Mouse (Mus musculus) frontal cortex, adult (tissue): Measurements from ENCODE around the gene Olfr681.
"Not testable (repeated sequence)": the region's sequence is repeated elsewhere in the genome, so short reads cannot be mapped to it uniquely, and the experiment has no call there.

Experiments used
- ATAC-seq: cut with Nextera tagmentation; 2 replicates; pipeline ENCODE4 v1.9.2; 2017; ENCODE audit warnings: mild to moderate bottlenecking, moderate library complexity, mixed read lengths; ENCODE audit not compliant: low TSS enrichment

Gene Olfr681

DNA sequence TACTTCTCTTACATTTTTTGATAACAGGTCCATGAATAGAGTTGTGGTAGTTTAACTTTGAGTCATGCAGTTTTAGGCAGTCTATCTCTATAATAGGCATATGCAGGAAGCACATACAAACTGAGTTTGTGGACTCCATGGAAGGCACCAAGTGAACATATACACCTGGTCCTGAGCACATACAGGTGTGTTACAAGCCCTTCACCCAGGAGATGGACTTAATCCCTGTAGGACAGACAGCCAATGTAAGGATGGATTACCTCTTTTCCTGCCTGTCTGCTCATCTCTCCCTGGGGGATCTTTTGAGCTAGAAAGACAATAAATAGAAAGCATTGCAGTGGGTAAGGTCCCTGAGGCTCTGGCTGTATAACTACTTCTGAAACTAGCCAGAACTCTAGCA is at the start of gene Olfr681:
TSS of gene Olfr681 (plus strand) at position 301 of the 400 bp plus-strand sequence.
- no peak for ATAC-seq

DNA sequence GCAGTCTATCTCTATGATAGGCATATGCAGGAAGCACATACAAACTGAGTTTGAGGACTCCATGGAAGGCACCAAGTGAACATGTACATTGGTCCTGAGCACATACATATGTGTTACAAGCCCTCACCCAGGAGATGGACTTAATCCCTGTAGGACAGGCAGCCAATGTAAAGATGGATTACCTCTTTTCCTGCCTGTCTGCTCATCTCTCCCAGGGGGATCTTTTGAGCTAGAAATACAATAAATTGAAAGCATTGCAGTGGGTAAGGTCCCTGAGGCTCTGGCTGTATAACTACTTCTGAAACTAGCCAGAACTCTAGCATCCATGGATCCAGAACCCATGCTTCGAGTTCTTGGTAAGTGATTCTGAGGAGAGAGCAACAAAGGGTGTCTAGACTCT is 35.7 kb upstream of the Olfr681 start, which contains the start of gene Olfr679:
TSS of gene Olfr679 (plus strand) at position 301 of the 400 bp plus-strand sequence.
- no peak for ATAC-seq

DNA sequence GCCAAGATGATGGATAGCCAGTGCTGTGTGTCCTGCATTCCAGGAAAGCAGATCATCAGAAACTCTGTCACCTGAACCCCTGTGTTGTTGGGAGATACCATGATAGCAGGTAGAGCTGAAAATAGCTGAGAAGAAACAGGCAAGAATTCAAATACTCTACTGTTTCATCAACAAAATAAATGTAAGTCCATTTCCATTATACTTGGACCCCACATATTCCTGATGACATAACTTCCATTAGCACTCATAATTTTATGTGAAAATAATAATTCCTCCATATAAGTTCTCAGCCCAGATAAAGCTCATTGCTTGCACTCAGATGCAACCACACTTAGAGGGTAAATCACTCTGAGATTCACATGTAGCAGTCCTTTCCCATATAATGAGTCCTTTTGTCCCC is 23.9 kb upstream of the Olfr681 start, which contains the start of gene Olfr680-ps1:
TSS of gene Olfr680-ps1 (minus strand) at position 101 of the 400 bp plus-strand sequence.
- not testable (repeated sequence) for ATAC-seq

DNA sequence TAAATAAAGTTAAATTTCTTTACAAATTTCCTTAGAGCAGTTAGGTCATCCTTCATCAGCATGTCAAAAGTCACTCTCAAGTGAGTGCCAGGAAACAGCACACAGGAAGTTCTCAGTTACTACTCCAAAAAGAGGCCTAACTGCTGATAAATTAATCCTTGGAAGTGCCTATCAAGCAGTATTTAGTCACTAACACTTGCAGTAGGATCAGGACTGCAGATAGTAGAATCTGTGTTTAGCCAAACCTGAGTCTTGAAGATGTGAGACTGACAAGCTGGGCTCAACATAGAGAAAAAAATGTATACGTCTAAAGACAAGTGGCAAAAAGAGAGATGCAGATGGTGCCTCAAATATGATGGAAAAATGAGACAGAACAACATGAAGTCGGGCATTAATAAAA is 24.6 kb downstream of the Olfr681 start:
- ATAC-seq: no peak

DNA sequence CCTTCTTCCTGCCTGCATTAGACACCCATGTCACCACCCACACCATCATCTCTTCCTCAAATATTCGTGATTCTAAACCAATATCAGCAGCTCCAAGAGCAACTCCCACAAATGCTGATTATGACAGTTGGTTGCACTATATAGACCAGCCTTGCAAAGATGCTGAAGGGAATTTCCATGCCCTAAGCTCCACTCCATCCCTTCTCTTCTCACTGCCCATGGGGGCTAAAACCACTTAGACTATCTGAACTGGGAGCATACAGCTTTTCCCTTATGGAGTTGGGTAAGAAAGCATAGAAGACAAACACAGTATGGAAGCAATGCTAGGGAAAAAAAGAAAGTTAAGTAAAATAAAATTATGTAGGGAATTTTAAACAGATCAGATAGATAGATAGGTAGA is 30.3 kb downstream of the Olfr681 start, which contains the start of gene Olfr683:
TSS of gene Olfr683 (minus strand) at position 101 of the 400 bp plus-strand sequence.
- no peak for ATAC-seq

DNA sequence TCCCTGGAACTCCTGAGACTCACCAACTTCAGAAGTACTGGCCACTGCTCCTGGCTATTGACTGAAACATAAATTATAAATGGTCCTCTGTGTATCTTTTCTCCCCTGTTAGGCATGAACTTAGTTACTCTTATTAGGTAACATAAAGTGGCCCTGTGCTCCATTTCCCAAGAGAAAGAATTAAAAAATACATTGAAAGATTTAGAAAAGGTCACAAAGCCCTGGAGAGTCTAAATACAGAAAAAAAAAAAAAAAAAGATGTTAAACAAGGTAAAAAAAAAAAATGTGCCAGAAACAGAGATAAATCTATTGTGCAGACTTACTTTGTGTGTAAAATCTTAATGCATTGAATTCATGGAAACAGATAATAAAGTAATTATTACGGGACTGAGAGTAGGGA is 46.9 kb downstream of the Olfr681 start, which contains the start of gene Olfr684:
TSS of gene Olfr684 (minus strand) at position 101 of the 400 bp plus-strand sequence.
- ATAC-seq: no peak

DNA sequence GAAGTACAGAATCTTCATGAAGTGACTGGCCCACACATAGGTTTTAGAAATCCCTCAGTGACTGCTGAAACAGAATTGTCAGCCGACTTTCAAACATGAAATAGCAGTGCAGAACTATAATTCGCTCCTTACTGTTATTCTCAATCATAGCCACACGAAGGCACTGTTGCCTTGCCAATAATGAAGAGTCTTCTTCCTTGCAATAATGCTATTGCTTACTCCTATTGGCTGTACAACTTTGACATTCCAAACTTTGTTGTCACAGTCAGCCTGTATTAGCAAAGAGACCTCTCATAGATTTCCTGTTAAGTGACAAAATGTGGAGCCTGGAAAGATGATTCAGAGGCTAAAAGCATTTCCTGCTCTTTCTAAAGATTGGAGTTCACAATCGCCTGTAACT is 54.1 kb downstream of the Olfr681 start:
- peak; percentile 85 for ATAC-seq
